Mouse (Mus musculus) liver, postnatal 0 days (tissue): ENCODE measurements around the gene Ints13. TPM values are rescaled to one million over a fixed set of nuclear protein-coding genes. Genes with fewer than 3 reads are reported as not detected.

Experiments
- ATAC-seq: fragments of 200-750 bp; cut with Nextera tagmentation; 2 replicates; pipeline ENCODE4 v1.8.0; 2017; ENCODE audit warnings: mild to moderate bottlenecking, moderate library complexity
- DNase-seq: peaks from one replicate; pipeline ENCODE4 v3.0.0-alpha.2; 2016
- H3K27ac ChIP-seq: fragments of 300-500 bp; sonication (generic); 2 replicates; pipeline ENCODE4 v1.5.1; 2014; ENCODE audit warnings: antibody characterized with exemption, moderate library complexity, mild to moderate bottlenecking, low read depth
- H3K27me3 ChIP-seq: fragments of 300-500 bp; sonication (generic); 2 replicates; pipeline ENCODE4 v1.6.1; 2014; ENCODE audit warnings: low read length, control low read depth, mixed read lengths; ENCODE audit not compliant: insufficient read depth
- H3K36me3 ChIP-seq: fragments of 300-500 bp; sonication (generic); replicated peaks from 2 replicates; pipeline ENCODE4 v1.6.1; 2014; ENCODE audit warnings: mild to moderate bottlenecking, control low read depth, low read length, moderate library complexity, mixed read lengths; ENCODE audit not compliant: insufficient read depth
- H3K4me1 ChIP-seq: fragments of 300-500 bp; sonication (generic); 2 replicates; pipeline ENCODE4 v1.6.1; 2014; ENCODE audit warnings: antibody characterized with exemption, mild to moderate bottlenecking, control low read depth; ENCODE audit not compliant: insufficient read depth
- H3K4me2 ChIP-seq: fragments of 300-500 bp; sonication (generic); 2 replicates; pipeline ENCODE4 v1.6.1; 2014; ENCODE audit warnings: low read depth, mild to moderate bottlenecking, low read length, moderate library complexity, mixed read lengths
- H3K4me3 ChIP-seq: fragments of 300-500 bp; sonication (generic); 2 replicates; pipeline ENCODE4 v1.5.1; 2014; ENCODE audit warnings: low read depth, low read length
- H3K9ac ChIP-seq: fragments of 300-500 bp; sonication (generic); replicated peaks from 2 replicates; pipeline ENCODE4 v1.6.1; 2014; ENCODE audit warnings: mild to moderate bottlenecking, moderate library complexity
- H3K9me3 ChIP-seq: fragments of 300-500 bp; sonication (generic); 2 replicates; pipeline ENCODE4 v1.6.1; 2016; ENCODE audit warnings: mild to moderate bottlenecking, control low read depth, low read length, mixed read lengths
- CTCF ChIP-seq: sonication (generic); IDR thresholded peaks from 2 replicates; pipeline ENCODE4 v1.5.1; 2016; ENCODE audit warnings: antibody characterized with exemption, low read depth
- EP300 ChIP-seq: IDR thresholded peaks from 2 replicates; pipeline ENCODE4 v1.6.1; 2016; ENCODE audit warnings: antibody characterized with exemption, low read depth, mild to moderate bottlenecking
- whole genome bisulfite sequencing: fragments of 180-500 bp; shearing (Covaris S2); extraction: QIAGEN DNeasy Blood & Tissue Kit; methylation state at CpG from one replicate; pipeline ENCODE4 v1.1.7; 2014; ENCODE audit not compliant: insufficient replicate concordance; 5-methylcytosine and 5-hydroxymethylcytosine counted together
- polyA plus RNA-seq: library from polyadenylated mRNA; unstranded; fragments of >200 nt; fragmentation: Nextera tagmentation; extraction: Ambion mirVana; gene quantifications from 2 replicates; pipeline ENCODE4 v1.2.1, GENCODE M21; 2015

Gene Ints13
- polyA plus RNA-seq, 1 experiment from 2014 or later = 17.6 TPM

- Histone ChIP-seq H3K9ac (no peak overlapping the region), H3K36me3 (peaks cover 56% of the 10 kb centered on the region)
- ATAC-seq = no peak
These were observed 26.3 kb downstream of the Ints13 start for GRCm38 (mm10) chr6:146551326-146551725.

DNA sequence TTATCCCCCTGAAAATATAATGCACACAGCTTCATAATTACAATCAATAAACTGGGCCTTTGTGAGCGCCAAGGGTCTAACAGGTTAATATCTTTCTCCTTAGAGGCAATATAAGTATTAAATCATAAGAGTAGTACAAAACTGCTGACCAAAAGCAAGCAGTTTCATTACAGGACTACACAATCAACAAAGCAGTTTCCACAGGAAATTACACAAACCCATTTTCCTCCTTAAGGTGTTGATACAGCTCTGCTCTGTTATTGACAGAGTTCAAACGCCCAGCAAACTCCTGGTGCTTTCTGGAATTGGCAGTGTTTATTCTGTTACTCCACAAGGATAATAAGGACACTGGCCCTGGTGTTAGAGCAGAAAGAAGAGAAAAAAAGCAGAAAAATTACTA, 27.2 kb downstream of the Ints13 start:
- H3K4me2 ChIP-seq = no peak overlapping the region
- no peak for TF ChIP-seq EP300
- TF ChIP-seq CTCF = no peak
- ATAC-seq (no peak), DNase-seq (no peak)
- H3K9ac ChIP-seq = no peak overlapping the region
- H3K9me3 ChIP-seq = no peaks in the 10 kb centered on the region
- WGBS = 68% methylated on average over 2 of the region's 2 CpGs
- no peak overlapping the region for H3K27ac ChIP-seq
- H3K4me1 ChIP-seq = no peaks in the 10 kb centered on the region
- peaks cover 49% of the 10 kb centered on the region for H3K36me3 ChIP-seq
- no peaks in the 10 kb centered on the region for H3K27me3 ChIP-seq
- no peak overlapping the region for H3K4me3 ChIP-seq

More at GRCm38 (mm10) chr6:146551326-146551725, 26.3 kb downstream of the Ints13 start:
- Histone ChIP-seq H3K27ac (no peak overlapping the region), H3K27me3 (no peaks in the 10 kb centered on the region), H3K4me2 (no peak overlapping the region), H3K4me1 (no peaks in the 10 kb centered on the region), H3K4me3 (no peak overlapping the region), H3K9me3 (no peaks in the 10 kb centered on the region)
- TF ChIP-seq CTCF (no peak), EP300 (no peak)
- DNase-seq = no peak

DNA sequence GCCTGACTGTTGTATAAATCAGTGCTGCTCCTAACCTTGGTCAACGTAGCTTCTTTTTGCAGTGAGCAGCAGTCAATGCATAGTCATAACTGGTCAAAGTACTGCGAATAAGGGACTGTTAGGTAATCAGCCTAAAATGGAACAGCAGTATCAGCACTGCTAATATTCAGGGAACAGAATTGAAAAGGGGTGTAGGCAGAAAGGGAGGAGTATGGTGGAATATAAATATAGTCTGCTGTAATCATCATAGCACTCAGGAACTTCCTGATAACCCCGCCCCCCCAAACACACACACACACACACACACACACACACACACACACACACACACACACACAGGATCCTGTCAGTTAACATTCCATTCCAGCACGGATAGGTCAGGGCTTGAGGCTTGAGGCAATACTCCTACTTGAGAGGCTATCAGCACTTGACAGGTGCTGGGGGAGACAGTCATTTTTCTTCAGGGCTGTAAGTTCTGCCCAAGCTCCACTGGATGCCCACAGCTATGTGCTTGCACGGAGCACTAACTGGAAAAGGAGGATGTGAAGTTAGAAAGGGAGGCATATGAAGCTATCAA, 32.3 kb downstream of the Ints13 start:
- H3K9me3 ChIP-seq = no peaks in the 10 kb centered on the region
- H3K27me3 ChIP-seq = no peaks in the 10 kb centered on the region
- DNase-seq (no peak), ATAC-seq (no peak)
- peaks cover 6% of the 10 kb centered on the region for H3K36me3 ChIP-seq
- no peak overlapping the region for H3K27ac ChIP-seq
- H3K4me1 ChIP-seq = no peaks in the 10 kb centered on the region
- WGBS = 72% methylated on average over 5 of the region's 5 CpGs
- H3K9ac ChIP-seq = no peak overlapping the region
- H3K4me2 ChIP-seq = no peak overlapping the region
- TF ChIP-seq CTCF = no peak
- TF ChIP-seq EP300 = no peak
- H3K4me3 ChIP-seq = no peak overlapping the region

DNA sequence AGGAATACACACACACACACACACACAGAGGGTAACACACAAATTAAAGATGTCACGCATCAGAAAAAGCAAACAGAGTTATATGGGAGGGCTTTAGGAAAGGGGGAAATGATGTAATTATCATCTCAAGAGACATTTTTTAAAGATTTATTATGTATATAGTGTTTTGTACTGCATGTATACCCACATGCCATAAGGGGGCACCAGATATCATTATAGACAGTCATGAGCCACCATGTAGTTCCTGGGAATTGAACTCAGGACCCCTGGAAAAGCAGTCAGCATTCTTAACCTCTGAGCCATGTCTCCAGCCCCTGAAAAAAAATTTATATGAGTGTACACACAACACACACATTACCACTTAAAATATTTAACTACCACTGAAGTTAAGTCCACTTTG, 33.0 kb downstream of the Ints13 start:
- no peak for TF ChIP-seq EP300
- peak; percentile 35 for TF ChIP-seq CTCF
- ATAC-seq (no peak), DNase-seq (no peak)
- Histone ChIP-seq H3K4me3 (no peak overlapping the region), H3K9ac (no peak overlapping the region), H3K9me3 (no peaks in the 10 kb centered on the region), H3K27ac (no peak overlapping the region), H3K36me3 (peaks cover 2% of the 10 kb centered on the region; the same call in 1 of the 2 replicates), H3K4me2 (no peak overlapping the region), H3K27me3 (no peaks in the 10 kb centered on the region), H3K4me1 (no peaks in the 10 kb centered on the region)
- WGBS = 79% methylated on average over 1 of the region's 1 CpGs

DNA sequence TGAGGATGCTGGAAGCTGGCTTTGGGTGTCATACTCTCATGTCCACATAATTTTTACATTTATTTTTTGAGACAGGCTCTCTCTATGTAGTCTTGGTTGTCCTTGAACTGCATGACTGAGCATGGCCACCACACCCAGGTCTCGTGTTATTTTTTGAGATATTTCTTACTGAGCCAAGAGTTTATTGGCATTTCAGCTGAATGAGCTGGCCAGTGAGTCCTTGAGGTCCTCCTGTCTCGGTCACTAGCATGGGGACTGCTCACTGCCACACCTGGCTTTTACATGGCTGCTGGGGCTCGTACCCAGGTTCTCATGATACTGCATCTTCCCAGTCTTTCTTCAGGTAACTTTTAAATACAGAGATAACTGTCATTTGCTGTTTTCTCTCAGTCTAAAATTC, 37.2 kb downstream of the Ints13 start:
- no peak overlapping the region for H3K4me3 ChIP-seq
- peak; percentile 3 for DNase-seq
- H3K27me3 ChIP-seq = no peaks in the 10 kb centered on the region
- H3K4me2 ChIP-seq = no peak overlapping the region
- ATAC-seq = no peak
- no peak overlapping the region for H3K27ac ChIP-seq
- no peaks in the 10 kb centered on the region for H3K9me3 ChIP-seq
- H3K36me3 ChIP-seq = no peaks in the 10 kb centered on the region
- no peaks in the 10 kb centered on the region for H3K4me1 ChIP-seq
- 76% methylated on average over 3 of the region's 3 CpGs for WGBS
- H3K9ac ChIP-seq = no peak overlapping the region
- TF ChIP-seq EP300 (no peak), CTCF (no peak)

- H3K36me3 ChIP-seq = no peaks in the 10 kb centered on the region
- H3K27me3 ChIP-seq = no peaks in the 10 kb centered on the region
- DNase-seq (no peak), ATAC-seq (no peak)
- no peak overlapping the region for H3K9ac ChIP-seq
- TF ChIP-seq EP300 (no peak), CTCF (no peak)
- no peak overlapping the region for H3K4me3 ChIP-seq
- WGBS = 73% methylated on average over 4 of the region's 4 CpGs
- no peak overlapping the region for H3K27ac ChIP-seq
- H3K4me2 ChIP-seq = no peak overlapping the region
- H3K9me3 ChIP-seq = no peaks in the 10 kb centered on the region
- H3K4me1 ChIP-seq = no peaks in the 10 kb centered on the region
These were observed 39.0 kb downstream of the Ints13 start for GRCm38 (mm10) chr6:146538661-146539060.

DNA sequence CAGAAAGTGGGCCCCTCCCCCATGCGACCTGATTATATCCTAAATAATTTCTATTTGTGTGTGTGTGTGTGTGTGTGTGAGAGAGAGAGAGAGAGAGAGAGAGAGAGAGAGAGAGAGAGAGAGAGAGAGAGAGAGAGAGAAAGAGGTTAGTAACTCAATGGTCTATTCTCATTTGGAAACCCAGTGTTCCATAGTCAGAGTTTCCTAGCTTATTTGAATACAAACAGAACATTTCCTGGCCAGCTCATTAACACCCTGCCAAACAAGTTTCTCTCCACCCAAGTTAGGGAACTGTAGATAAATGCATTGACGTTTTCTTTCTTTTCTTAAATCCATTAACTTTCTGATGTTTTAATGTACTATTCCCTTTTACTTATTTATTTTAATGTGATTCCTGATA, 39.6 kb downstream of the Ints13 start:
- Histone ChIP-seq H3K27me3 (no peaks in the 10 kb centered on the region), H3K4me3 (no peak overlapping the region), H3K9ac (no peak overlapping the region), H3K9me3 (no peaks in the 10 kb centered on the region), H3K36me3 (no peaks in the 10 kb centered on the region), H3K27ac (no peak overlapping the region), H3K4me2 (no peak overlapping the region), H3K4me1 (no peaks in the 10 kb centered on the region)
- DNase-seq (no peak), ATAC-seq (no peak)
- 48% methylated on average over 2 of the region's 2 CpGs for WGBS
- TF ChIP-seq EP300 (no peak), CTCF (no peak)
